Mouse (Mus musculus) inflammation-experienced regulatory T-cells (primary cell): Measurements from ENCODE around the gene Olfr1512. TPM values are rescaled to one million over a fixed set of nuclear protein-coding genes. Genes with fewer than 3 reads are reported as not detected.

Experiments used
- polyA plus RNA-seq, 2 experiments: library from polyadenylated mRNA; unstranded; fragments of 100-300 nt; shearing (Covaris generic); gene quantifications; one replicate each; pipeline ENCODE4 v1.2.1; 2017

Gene Olfr1512
- polyA plus RNA-seq, result not detected

GRCm38 (mm10) chr14:52379068-52379467 is at the start of gene Olfr1512:
Gene Olfr1512, minus strand, starts transcription at chr14:52379168.

GRCm38 (mm10) chr14:52414273-52414672 is 35.3 kb upstream of the Olfr1512 start, which contains the start of gene Olfr1510:
Gene Olfr1510, minus strand, starts transcription at chr14:52414373.

GRCm38 (mm10) chr14:52397279-52397678 is 18.3 kb upstream of the Olfr1512 start, which contains the start of gene Olfr1511:
Gene Olfr1511, minus strand, starts transcription at chr14:52397379.

GRCm38 (mm10) chr14:52356308-52356707 is 22.7 kb downstream of the Olfr1512 start, which contains the start of gene Olfr1513:
Gene Olfr1513, minus strand, starts transcription at chr14:52356408.

GRCm38 (mm10) chr14:52327910-52328812 is 50.8 kb downstream of the Olfr1512 start, which contains the start of gene Sall2:
Gene Sall2, minus strand, starts transcription at chr14:52328762.

Other genes starting within 250 kb of the Olfr1512 start
- 10 to 100 TPM; 17.1 to 17.5 TPM for gene Supt16, start 181.8 kb downstream of the Olfr1512 start, polyA plus RNA-seq
- gene Chd8, start 121.4 kb downstream of the Olfr1512 start, polyA plus RNA-seq, result 10 to 100 TPM; 33.5 to 39.3 TPM
- gene Tox4, start 100.0 kb downstream of the Olfr1512 start, polyA plus RNA-seq, result 10 to 100 TPM; 83.7 to 89.2 TPM
- 10 to 100 TPM; 14.1 to 25.9 TPM for gene Rab2b, start 99.6 kb downstream of the Olfr1512 start, polyA plus RNA-seq
- gene Mettl3, start 74.0 kb downstream of the Olfr1512 start, polyA plus RNA-seq, result 10 to 100 TPM; 64.7 to 72.9 TPM
- gene Sall2, start 50.4 kb downstream of the Olfr1512 start, polyA plus RNA-seq, result 1 to 10 TPM; 2.9 to 3.8 TPM
- under 1 TPM in 1 of 2 experiments, not detected in 1; 0.78 TPM for gene Olfr1513, start 22.8 kb downstream of the Olfr1512 start, polyA plus RNA-seq
- 1 to 10 TPM in 1 of 2 experiments, not detected in 1; 1.2 TPM for gene Olfr1511, start 18.2 kb upstream of the Olfr1512 start, polyA plus RNA-seq
- gene Olfr1510, start 35.2 kb upstream of the Olfr1512 start, polyA plus RNA-seq, result under 1 TPM; 0.20 to 0.37 TPM
- under 1 TPM; 0.28 to 0.29 TPM for gene Olfr1509, start 63.8 kb upstream of the Olfr1512 start, polyA plus RNA-seq
- gene Olfr1508, start 88.3 kb upstream of the Olfr1512 start, polyA plus RNA-seq, result not detected
- gene Olfr1507, start 116.6 kb upstream of the Olfr1512 start, polyA plus RNA-seq, result 1 to 10 TPM in 1 of 2 experiments, not detected in 1; 2.3 TPM